Mouse (Mus musculus) olfactory bulb, adult 2 months (tissue): ENCODE data around the gene F2r.

Experiments
- CTCF ChIP-seq: fragments of 200-500 bp; IDR thresholded peaks from 2 replicates; pipeline ENCODE4 v1.5.1; 2012; ENCODE audit warnings: low read depth, mild to moderate bottlenecking, low read length, moderate library complexity; ENCODE audit not compliant: insufficient read depth
- POLR2A ChIP-seq: fragments of 200-500 bp; IDR thresholded peaks from 2 replicates; pipeline ENCODE4 v1.6.1; 2012; ENCODE audit warnings: mild to moderate bottlenecking, low read depth, low read length, moderate library complexity; ENCODE audit not compliant: insufficient read depth

DNA sequence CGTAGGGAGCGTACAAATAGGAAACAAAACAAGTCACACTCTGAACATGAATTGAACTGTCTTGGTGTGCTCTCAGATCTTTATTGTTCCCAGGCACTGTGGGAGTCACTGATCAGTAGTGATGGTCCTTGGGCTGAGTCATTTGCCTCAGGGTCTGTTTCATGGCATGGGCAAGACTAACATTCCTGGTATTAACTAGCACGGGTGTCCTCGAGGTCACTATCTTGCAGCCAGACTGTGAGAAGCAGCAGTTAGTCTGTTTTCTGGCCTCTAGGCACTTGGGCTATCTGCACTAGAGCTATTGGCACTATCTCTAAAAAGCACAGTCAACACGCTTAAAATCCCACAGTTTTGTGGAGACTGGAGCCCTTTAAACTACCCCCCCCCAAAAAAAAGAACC is 22.4 kb downstream of the F2r start:
- TF ChIP-seq CTCF (no peak), POLR2A (no peak)
